Mouse (Mus musculus) midbrain, embryonic 16.5 days (tissue): Measurements from ENCODE around the gene Zfp867. TPM values are rescaled to one million over a fixed set of nuclear protein-coding genes. Genes with fewer than 3 reads are reported as not detected.

Experiments used
- ATAC-seq: fragments of 200-750 bp; cut with Nextera tagmentation; 2 replicates; pipeline ENCODE4 v1.8.0; 2017; ENCODE audit warnings: moderate TSS enrichment
- H3K27ac ChIP-seq: fragments of 300-500 bp; sonication (generic); 2 replicates; pipeline ENCODE4 v1.5.1; 2014; ENCODE audit warnings: mild to moderate bottlenecking, low read length, mixed read lengths
- H3K27me3 ChIP-seq: fragments of 300-500 bp; sonication (generic); 2 replicates; pipeline ENCODE4 v1.6.1; 2014; ENCODE audit warnings: low read depth, low read length, mixed read lengths; ENCODE audit not compliant: control insufficient read depth, insufficient read depth
- H3K36me3 ChIP-seq: fragments of 300-500 bp; sonication (generic); 2 replicates; pipeline ENCODE4 v1.6.1; 2014; ENCODE audit warnings: mild to moderate bottlenecking, low read length, moderate library complexity, mixed read lengths; ENCODE audit not compliant: control insufficient read depth, insufficient read depth
- H3K4me1 ChIP-seq: fragments of 300-500 bp; sonication (generic); 2 replicates; pipeline ENCODE4 v1.6.1; 2014; ENCODE audit warnings: mild to moderate bottlenecking, low read length, mixed read lengths; ENCODE audit not compliant: control insufficient read depth, insufficient read depth
- H3K4me2 ChIP-seq: fragments of 300-500 bp; sonication (generic); 2 replicates; pipeline ENCODE4 v1.6.1; 2014; ENCODE audit warnings: mild to moderate bottlenecking, low read length, mixed read lengths
- H3K4me3 ChIP-seq: fragments of 300-500 bp; sonication (generic); 2 replicates; pipeline ENCODE4 v1.5.1; 2014; ENCODE audit warnings: low read depth, mild to moderate bottlenecking, low read length, moderate library complexity, mixed read lengths
- H3K9ac ChIP-seq: fragments of 300-500 bp; sonication (generic); 2 replicates; pipeline ENCODE4 v1.6.1; 2014; ENCODE audit warnings: low read depth, low read length, mixed read lengths
- H3K9me3 ChIP-seq: fragments of 300-500 bp; sonication (generic); replicated peaks from 2 replicates; pipeline ENCODE4 v1.6.1; 2014; ENCODE audit warnings: mild to moderate bottlenecking, low read length, mixed read lengths; ENCODE audit not compliant: control insufficient read depth, poor library complexity, severe bottlenecking
- WGBS: fragments of 180-500 bp; shearing (Covaris S2); extraction: QIAGEN DNeasy Blood & Tissue Kit; methylation state at CpG from one replicate; pipeline ENCODE4 v1.1.7; 2014; 5-methylcytosine and 5-hydroxymethylcytosine counted together
- polyA plus RNA-seq: library from polyadenylated mRNA; unstranded; fragments of >200 nt; fragmentation: Nextera tagmentation; extraction: Ambion mirVana; gene quantifications from 2 replicates; pipeline ENCODE4 v1.2.1, GENCODE M21; 2015

The Zfp867 gene
- polyA plus RNA-seq, 1 experiment from 2014 or later = 14.4 TPM

DNA sequence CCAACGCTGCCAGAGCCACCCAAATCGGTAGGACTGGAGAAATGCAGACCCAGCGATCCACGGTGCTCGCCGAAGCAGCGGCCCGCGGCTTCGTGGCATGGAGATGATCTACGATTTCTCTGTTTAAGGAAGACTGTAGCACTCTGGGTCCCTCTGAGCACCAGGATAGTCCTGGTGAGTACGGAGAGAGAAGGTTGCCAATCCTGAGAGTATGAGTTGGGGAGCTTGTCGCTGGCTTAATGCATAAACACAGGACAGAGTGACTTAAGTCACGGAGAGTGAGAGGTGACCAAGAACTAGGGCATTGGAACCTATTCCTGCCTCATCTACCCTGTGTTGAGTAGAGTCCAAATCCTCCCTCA, 34.4 kb upstream of the Zfp867 start:
- H3K4me2 ChIP-seq = peak overlapping the region; percentile 92
- no peaks in the 10 kb centered on the region for H3K9me3 ChIP-seq
- ATAC-seq = peak; percentile 33; the same call in 1 of the 2 replicates
- under 1% methylated on average over 14 of the region's 14 CpGs for WGBS
- peaks cover 16% of the 10 kb centered on the region; the same call in 1 of the 2 replicates for H3K36me3 ChIP-seq
- peak overlapping the region; percentile 95 for H3K27ac ChIP-seq
- peaks cover 20% of the 10 kb centered on the region for H3K4me1 ChIP-seq
- H3K4me3 ChIP-seq = peak overlapping the region; percentile 90
- H3K27me3 ChIP-seq = no peaks in the 10 kb centered on the region
- peak overlapping the region; percentile 90 for H3K9ac ChIP-seq

DNA sequence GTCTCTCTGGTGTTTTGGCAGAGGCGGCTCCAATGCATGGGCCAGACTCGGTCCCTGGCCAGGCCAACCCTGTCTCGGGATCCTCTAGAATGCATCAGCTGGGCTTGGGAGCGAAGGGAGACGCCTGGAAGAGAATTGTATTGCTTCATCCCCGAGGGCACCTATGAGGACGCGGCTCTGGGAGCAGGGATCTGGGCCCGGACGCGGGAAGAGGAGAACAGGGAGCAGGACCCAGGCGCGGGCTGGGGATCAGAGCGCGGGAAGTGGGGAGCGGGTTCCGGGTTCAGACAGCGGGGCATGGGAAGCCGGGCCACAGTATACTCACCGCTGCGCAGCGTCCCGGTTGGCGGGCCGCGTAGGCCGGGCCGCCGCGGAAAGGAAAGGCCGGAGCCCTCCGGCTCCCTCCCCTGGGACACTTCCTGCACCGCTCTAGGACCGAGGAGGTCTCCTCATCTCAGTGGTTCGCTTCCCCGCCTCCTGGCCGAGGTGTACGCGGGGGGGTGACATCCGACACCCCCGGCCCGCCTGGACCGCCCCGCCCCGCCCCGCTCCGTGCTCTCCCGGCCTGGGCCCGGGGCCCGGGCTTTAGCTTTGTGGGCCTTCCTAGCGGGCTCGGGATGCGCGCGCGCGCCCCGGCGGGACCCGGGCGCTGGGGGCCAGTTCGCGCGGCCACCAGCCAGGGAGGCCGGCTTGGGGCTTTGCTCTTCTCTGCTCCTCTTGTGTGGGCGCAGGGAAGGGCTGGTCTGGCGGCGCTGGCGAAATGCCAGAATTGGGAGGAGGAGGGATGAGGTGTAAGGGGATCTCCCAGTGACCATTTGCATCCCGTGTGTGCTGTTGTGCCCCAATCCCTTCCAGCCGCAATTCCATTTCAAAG, 33.8 kb upstream of the Zfp867 start:
- WGBS = under 1% methylated on average over 66 of the region's 71 CpGs
- peaks cover 20% of the 10 kb centered on the region for H3K4me1 ChIP-seq
- H3K9me3 ChIP-seq = no peaks in the 10 kb centered on the region
- H3K27ac ChIP-seq = peak overlapping the region; percentile 95
- ATAC-seq = peak; percentile 92
- peak overlapping the region; percentile 90 for H3K9ac ChIP-seq
- peaks cover 20% of the 10 kb centered on the region; the same call in 1 of the 2 replicates for H3K36me3 ChIP-seq
- H3K4me3 ChIP-seq = peak overlapping the region; percentile 90
- peak overlapping the region; percentile 92 for H3K4me2 ChIP-seq
- no peaks in the 10 kb centered on the region for H3K27me3 ChIP-seq

DNA sequence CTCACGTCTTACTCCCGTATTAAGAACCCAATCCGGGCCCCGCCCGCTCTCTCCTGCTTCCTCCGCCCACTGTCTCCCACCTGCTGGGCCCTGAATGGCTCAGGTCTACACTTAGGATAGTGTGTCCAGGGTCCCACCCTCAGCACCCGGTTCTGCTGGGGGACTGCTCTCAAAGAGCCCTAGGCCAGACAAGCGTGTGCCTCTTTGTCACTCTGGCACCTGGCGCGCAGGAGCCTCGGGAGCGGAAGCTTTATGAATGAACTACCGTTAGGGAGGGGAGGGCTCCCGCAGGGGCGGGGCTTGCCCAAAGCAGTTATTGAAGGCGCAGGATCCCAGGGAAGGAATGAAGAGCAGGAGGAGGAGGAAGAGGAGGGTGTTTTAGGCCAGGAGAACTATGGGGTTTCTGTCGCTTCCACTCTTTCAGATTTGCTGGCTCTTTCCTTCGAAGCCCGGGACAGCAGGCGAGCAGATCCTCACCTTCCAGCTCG, 33.1 kb upstream of the Zfp867 start:
- Histone ChIP-seq H3K9me3 (no peaks in the 10 kb centered on the region), H3K27ac (peak overlapping the region; percentile 95), H3K4me2 (peak overlapping the region; percentile 92), H3K4me3 (peak overlapping the region; percentile 90), H3K4me1 (peaks cover 20% of the 10 kb centered on the region), H3K27me3 (no peaks in the 10 kb centered on the region), H3K36me3 (peaks cover 18% of the 10 kb centered on the region; the same call in 1 of the 2 replicates), H3K9ac (peak overlapping the region; percentile 90)
- 1% methylated on average over 20 of the region's 21 CpGs for WGBS
- peak; percentile 64 for ATAC-seq

DNA sequence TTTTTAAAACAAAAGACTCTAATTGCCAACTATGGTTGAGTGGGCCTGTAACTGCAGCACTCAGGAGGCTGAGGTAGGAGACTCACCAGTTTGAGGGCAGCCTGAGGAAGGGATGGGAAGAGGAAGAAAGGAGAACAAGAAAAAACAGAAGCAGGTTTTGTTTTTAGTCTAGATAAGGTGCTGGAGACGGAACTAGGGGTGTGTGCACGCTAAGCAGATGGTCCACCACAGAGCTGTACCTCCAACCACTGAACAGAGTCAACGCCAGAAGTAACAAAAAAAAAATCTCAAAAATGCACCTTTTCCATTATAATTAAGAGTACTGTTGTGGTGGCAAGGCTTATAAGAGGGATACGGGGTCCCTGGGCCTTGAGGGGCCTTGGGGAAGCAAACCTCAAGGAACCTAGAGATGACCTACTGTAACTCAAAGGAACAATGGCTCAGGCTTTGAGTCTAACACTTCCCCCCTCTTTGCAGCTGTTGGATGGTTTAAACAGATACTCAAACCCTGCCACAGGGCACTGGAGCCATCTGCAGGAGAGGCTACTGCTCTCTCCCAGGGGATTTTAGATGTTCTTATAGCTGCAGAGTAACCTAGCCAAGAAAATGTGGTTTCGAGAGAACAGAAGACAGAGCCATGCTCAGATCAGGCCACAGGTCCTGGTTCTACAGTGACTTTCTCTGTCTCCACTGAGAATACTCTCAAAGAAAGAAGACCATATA, 29.9 kb upstream of the Zfp867 start:
- no peak overlapping the region for H3K4me3 ChIP-seq
- H3K27ac ChIP-seq = no peak overlapping the region
- no peaks in the 10 kb centered on the region for H3K9me3 ChIP-seq
- no peaks in the 10 kb centered on the region for H3K27me3 ChIP-seq
- H3K4me1 ChIP-seq = peaks cover 10% of the 10 kb centered on the region
- no peak overlapping the region for H3K4me2 ChIP-seq
- ATAC-seq = no peak
- 96% methylated on average over 5 of the region's 5 CpGs for WGBS
- no peak overlapping the region for H3K9ac ChIP-seq
- peaks cover 35% of the 10 kb centered on the region; the same call in 1 of the 2 replicates for H3K36me3 ChIP-seq

DNA sequence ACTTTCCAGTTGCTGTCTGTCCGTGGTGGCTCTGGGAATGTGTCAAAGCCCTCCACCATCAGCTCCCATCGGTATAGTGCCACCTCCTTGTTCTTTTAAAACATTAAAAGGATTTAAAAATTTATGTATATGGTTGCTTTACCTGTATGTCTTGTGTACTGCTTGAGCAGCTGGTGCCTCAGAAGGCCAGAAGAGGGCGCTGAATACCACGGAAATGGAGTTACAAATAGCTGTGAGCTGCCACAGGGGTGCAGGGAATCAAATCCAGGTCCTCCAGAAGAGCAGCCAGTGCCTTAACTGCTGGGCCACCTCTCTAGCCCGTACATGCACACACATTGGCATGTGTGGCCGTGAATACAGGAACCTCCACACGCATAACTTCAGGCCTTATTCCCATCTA, 25.5 kb upstream of the Zfp867 start:
- WGBS = 94% methylated on average over 7 of the region's 7 CpGs
- ATAC-seq = no peak
- peaks cover 39% of the 10 kb centered on the region for H3K36me3 ChIP-seq
- no peak overlapping the region for H3K4me3 ChIP-seq
- H3K4me2 ChIP-seq = no peak overlapping the region
- no peak overlapping the region for H3K27ac ChIP-seq
- H3K27me3 ChIP-seq = no peaks in the 10 kb centered on the region
- H3K4me1 ChIP-seq = no peaks in the 10 kb centered on the region
- no peak overlapping the region for H3K9ac ChIP-seq
- no peaks in the 10 kb centered on the region for H3K9me3 ChIP-seq

DNA sequence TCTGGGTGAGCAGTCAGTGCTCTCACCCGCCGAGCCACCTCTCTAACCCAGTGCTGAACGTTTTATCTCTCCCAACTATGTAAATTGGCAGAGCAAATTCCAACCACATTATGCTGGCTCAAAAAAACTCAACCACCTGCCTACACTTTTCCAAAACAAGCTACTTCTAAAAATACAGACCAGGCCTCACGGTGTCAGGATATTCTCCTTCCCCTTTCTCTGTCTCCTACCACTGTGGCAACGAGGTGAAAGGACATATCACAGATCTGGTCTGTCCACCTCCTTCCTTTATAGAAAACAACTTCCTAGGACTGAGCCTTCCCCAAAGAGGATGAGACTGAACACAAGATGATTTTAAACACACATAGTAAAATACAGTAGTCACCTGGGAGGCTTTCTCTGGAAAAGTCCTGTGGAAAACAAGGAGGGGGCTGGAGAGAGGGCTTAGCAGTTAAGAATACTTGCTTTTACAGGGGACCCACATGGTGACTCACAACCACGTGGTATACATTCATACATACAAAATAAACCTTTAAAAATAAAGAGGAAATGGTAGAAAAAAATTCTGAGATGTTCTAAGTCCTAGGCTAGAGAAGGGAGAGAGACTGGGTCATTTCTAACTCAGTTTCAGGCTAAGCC, 24.5 kb upstream of the Zfp867 start:
- H3K27me3 ChIP-seq = no peaks in the 10 kb centered on the region
- H3K9ac ChIP-seq = no peak overlapping the region
- H3K9me3 ChIP-seq = no peaks in the 10 kb centered on the region
- WGBS = 83% methylated on average over 6 of the region's 6 CpGs
- H3K4me2 ChIP-seq = no peak overlapping the region
- no peak overlapping the region for H3K27ac ChIP-seq
- ATAC-seq = no peak
- no peak overlapping the region for H3K4me3 ChIP-seq
- H3K36me3 ChIP-seq = peaks cover 36% of the 10 kb centered on the region
- no peaks in the 10 kb centered on the region for H3K4me1 ChIP-seq

DNA sequence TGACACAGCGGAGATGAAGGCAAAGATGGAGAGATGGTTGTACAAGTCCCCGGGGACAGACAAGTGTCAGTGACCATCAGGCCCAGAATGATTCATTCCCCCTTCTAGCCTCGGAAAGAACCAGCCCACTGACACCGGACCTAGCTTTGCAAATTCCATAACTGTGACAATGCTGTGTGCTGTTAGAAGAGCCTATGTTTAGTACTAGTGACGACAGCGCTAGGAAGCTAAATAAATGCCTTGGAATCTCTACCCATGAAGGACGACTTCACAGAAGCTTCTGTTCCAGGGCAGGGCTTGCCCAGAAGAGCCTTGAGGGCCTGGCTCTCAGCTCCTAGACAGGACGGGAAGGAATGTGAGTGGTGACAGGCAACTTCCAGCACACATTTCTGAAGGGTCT, 13.9 kb upstream of the Zfp867 start:
- Histone ChIP-seq H3K4me1 (no peaks in the 10 kb centered on the region), H3K27me3 (no peaks in the 10 kb centered on the region), H3K9ac (no peak overlapping the region), H3K27ac (no peak overlapping the region), H3K36me3 (peaks cover 14% of the 10 kb centered on the region), H3K9me3 (no peaks in the 10 kb centered on the region), H3K4me3 (no peak overlapping the region), H3K4me2 (no peak overlapping the region)
- 87% methylated on average over 8 of the region's 8 CpGs for WGBS
- ATAC-seq = no peak

DNA sequence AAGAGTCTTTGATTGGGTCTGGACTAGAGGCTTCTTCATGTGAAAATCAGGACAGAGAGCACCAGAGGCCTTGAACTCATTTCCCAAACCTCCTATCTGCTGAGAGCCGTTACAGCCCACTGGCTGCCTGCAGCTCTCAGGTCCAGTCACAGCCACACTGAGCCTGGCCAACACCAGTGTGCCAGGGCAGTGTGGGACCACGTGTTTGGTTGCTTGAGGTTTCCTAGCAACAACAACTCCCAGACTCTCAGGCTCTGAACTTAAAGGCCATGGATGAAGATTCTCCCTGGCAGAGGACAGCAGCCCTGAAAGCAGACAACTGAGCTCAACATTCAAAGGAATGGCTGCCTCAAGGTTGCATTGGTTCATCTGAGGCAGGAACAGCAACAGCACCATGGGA, 13.4 kb upstream of the Zfp867 start:
- 64% methylated on average over 2 of the region's 2 CpGs for WGBS
- no peak overlapping the region for H3K4me3 ChIP-seq
- H3K9ac ChIP-seq = no peak overlapping the region
- no peak for ATAC-seq
- no peak overlapping the region for H3K4me2 ChIP-seq
- H3K4me1 ChIP-seq = no peaks in the 10 kb centered on the region
- H3K36me3 ChIP-seq = peaks cover 11% of the 10 kb centered on the region
- H3K27ac ChIP-seq = no peak overlapping the region
- no peaks in the 10 kb centered on the region for H3K9me3 ChIP-seq
- H3K27me3 ChIP-seq = no peaks in the 10 kb centered on the region
